Mouse (Mus musculus) spleen, adult 2 months (tissue): ENCODE measurements around the gene Nrtn.

Experiments used
- CTCF ChIP-seq: fragments of 200-500 bp; IDR thresholded peaks from 2 replicates; pipeline ENCODE4 v1.5.1; 2011; ENCODE audit warnings: mild to moderate bottlenecking, inconsistent platforms; ENCODE audit not compliant: insufficient read depth, insufficient read length, insufficient replicate concordance; ENCODE audit errors: extremely low read depth
- POLR2A ChIP-seq: fragments of 200-500 bp; IDR thresholded peaks from 2 replicates; pipeline ENCODE4 v1.6.1; 2011; ENCODE audit warnings: low read depth, low read length, inconsistent platforms

- TF ChIP-seq CTCF: no peak
- no peak for TF ChIP-seq POLR2A
These were observed 2.8 kb downstream of the Nrtn start for GRCm38 (mm10) chr17:56754271-56755185.
